Mouse (Mus musculus) right cerebral cortex, adult 2 months (tissue): Measurements from ENCODE around the gene Itga11.

Experiments used
- DNase-seq, 2 experiments: peaks; one replicate each; pipeline ENCODE4 v3.0.0; 2021 to 2022; ENCODE audit warnings: low spot score in 2 of 2

The Itga11 gene

DNA sequence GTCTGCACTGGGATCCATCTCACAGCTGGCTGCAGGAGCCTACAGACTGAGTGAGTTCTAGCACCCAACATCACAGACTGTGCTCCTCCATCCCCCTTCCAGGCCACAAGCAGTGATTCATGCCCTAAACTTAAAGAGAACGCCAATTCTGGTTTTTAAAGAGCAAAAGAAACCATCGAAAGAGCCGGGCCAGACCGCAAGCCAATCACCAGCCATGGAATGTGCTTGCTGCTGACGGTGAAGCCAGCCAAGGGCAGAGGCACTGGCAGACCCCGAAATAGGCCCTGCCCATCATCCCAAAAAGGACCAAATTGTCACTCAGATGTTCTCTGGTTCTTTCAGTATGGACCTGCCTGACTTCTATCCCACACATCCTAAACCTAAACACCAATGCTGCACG lies 6.7 kb downstream of the Itga11 start:
- no peak for DNase-seq

DNA sequence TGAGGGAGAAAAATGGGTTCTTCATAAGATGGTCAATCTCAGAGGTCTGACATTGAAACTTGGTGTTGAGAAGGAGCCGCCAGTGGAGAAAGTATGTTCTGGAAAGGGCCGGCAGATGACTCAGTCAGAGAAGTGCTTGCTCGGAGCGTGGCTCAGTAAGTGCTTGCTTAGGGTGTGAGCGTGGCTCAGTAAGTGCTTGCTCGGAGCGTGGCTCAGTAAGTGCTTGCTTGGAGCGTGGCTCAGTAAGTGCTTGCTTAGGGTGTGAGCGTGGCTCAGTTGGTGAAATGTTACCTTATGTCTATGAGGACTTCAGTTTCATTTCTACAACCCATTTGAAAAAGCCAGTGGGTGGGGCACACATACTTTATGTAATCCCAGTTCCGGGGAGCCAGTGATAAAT lies 12.1 kb downstream of the Itga11 start:
- no peak for DNase-seq

DNA sequence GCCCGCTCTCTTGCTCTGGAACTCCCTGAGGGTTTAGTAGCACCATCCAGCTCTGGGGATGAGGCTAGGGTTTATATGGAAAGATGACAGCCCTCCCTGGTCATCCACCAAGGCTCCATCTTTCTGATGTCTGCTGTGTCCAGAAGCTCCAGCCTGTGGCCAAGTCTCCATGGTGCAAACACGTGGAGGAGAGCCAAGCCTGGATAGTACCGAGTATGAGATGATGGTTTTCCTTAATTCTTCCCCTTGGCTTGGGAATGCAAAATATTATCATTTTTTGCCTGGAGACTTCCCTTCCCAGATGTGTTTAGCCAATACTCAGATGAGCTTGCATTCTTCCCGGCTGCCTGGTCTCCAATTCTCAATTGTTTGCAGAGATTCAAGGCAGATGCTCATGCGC lies 16.4 kb downstream of the Itga11 start:
- DNase-seq = no peak

DNA sequence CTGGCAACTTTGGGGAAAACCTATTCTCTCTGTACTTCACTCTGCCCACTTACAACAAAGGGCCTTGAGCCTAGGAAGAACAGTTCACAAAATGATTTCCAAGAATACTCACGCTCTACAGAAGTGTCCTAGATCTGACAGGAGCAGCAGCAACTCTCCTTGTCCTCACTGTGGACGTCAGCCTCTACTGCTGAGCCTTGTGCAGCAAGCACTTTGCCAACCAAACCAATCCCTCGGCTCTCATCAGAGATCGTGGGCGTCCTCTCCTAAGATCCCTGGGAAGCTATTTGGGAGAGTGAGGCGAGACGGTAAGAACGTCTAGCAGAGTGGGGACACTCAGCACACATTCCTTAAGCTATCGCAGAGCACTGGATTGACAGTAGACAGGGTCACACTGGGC lies 17.6 kb downstream of the Itga11 start:
- DNase-seq = no peak

DNA sequence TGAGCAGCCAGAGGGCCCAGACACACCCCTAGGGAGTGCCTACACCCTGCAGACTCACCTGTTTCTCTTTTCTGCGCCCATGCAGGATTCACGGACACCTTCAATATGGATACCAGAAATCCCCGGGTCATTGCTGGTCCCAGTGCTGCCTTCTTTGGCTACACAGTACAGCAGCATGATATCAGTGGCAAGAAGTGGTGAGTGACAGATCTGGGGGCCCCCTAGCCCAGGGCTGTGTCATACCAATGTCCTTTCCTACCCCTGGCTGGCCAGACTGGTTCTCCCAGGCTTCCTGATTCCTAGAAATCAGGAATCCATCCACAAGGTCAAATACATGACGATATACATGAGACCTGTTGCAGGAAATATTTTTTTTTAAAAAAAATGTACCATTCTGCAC lies 19.2 kb downstream of the Itga11 start:
- DNase-seq = no peak

DNA sequence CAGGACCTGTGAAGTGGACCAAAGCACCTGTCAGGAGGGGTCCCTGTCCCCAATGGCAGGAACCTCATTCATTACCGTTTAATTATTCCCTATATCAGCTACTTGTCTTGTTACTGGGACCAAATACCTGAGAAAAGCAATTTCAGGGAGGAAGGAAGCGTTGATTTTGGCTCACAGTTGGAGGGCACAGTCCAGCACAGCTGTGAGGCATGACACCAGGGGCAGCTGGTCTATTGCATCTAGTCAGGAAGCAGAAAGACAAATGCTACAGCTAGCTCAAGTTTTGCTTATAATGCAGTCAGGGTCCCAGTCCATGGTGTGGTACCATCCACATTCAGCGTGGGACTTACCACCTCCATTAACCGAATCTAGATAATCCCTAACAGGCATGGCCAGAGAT lies 29.6 kb downstream of the Itga11 start:
- no peak for DNase-seq

DNA sequence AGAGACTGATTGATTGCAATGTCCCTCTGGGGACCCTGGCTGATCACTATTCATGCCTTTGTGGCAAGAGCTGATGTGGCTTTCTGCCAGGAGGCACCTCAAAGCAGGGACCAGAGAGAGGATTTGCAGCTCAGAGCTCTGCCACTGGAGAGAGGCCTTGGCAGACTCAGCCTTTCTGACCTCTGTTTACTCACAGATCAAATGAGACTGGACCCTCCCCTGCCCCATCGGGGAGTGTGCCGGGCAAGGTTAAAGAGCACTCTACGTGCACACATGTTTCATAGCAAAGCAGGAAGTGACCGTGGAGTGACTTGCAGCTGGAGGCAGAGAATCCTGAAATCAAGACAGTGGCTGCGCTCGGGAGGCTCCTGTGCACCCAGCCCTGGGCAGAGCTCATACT lies 30.2 kb downstream of the Itga11 start:
- DNase-seq = no peak

DNA sequence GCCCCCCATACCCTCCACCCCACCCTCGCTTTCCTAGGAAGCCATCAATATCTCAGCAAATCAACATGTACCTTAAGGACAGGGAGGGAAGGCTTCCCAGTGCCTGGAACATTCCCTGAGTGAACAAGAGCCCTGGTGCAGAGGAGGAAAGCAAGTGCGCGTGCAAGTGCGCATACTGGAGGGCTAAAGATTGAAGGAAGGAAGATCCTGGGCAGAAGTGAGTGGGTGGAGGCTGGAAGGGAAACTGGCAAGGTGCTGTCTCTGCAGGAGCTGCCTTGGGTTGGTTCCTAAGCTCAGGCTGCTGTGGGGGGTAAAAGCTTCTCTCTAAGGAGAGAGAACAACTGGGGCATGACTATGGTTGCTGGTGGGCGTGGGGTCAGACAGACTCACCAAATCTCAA lies 32.4 kb downstream of the Itga11 start:
- DNase-seq = peak; percentile 29 to 31

DNA sequence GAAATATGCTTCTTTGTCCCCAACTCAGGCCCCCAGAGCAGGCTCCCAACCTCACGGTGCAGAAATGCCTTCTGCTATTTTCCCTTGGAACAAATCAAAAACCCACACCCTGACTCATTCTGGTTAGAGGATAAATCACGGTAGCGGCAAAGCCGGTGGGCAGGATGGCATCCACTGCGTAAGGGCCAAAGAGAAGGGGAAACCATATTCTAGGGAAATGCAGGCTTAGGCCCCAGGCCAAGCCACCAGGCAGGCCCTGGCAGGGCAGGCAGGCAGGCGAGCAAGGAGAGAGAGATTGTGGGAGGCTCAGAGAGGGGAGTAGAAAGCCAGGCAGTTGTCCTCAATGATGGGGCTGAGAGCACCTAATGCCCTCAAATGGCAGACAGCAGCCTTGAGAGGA lies 34.7 kb downstream of the Itga11 start:
- DNase-seq = peak in 1 of 2 experiments; percentile 27

DNA sequence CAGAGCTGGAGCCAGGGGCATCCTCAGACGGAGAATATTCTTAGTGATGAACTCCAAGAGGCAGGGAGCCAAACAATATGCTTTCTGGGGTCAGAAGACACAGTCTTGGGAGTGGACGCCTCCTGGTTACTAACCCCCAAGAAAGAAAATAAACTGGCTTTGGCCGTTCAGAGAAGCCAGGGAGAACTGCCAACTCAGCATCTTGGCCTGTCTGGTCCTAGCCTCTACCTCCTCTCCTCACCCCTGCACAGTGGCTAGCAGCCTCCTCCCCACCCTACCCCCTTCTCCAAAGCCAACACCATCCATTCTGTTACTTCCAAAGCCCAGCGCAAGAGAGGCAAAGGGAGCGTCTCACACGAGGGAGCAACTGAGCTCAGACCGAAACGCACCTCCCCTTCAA lies 35.4 kb downstream of the Itga11 start:
- DNase-seq = no peak

DNA sequence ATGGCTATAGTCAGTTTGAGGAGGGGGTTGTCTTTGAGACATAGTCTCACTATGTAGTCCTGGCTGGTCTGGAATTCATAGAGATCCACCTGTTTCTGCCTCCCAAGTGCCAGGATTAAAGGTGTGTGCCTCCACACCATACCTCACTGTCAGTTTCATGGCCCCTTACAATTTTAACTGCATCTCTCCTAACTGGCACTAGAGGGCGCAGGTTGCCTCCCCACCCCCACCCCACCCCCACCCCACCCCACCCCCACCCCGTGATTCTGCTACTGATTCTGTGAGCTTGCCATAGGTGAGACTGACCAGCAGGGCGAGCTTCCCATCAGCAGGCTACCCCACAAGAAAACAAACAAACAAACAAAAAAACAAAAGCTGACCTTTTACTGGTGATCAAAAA lies 36.7 kb downstream of the Itga11 start:
- no peak for DNase-seq

DNA sequence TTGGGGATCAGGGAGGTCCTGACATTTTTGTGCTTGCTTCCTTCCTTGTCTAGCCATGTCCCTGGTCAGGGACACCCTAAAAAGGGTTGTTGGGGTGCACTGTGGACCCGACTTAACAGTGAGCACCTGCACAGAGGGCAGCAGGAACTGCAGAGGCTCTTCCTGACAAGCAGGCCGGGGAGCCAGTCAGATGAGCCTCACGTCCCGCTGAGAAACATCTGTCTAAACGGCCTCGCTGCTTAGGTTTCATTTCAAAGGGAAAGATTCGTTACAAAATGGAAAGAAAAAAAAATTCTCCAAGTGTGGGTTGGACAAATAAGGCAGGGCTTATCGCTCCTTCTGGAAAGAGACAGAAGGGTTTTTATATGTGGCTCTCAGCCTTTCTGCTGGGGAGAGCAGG lies 40.4 kb downstream of the Itga11 start:
- no peak for DNase-seq

DNA sequence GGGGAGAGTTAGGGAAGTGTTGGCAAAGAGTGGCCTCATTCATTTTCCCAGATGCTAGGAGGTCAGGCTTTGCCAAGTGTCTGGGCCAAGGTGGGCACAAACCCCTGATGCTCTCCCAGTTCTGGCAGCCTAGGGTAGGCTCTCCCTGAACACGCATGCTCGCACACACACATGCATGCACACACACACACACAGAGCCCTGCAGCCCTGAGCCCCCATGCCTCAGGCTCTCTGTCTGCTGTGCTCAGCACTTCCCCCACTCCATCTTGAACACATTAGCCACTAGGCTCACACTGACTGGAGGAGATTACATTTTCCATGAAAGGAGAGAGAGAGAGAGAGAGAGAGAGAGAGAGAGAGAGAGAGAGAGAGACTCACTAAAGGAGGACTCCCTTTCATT lies 44.2 kb downstream of the Itga11 start:
- no peak for DNase-seq

DNA sequence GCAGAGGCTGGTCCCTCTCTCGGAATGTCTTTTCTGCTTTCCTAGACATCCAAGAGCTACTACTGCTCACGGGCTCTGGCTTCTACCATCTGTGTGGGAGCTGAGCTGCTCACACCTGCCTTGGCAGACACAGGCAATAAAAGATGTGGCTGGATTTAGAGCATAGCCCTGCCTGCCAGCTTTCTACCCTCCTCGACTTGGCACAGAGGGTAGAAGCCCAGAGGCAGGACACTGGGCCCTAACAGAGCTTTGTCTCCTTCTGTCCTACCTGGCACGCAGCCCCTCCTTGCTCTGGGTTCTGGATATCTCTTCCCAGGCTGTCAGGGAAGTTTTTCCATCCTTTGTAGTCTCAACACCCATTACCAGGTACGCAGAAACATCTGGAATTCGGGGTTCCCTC lies 45.1 kb downstream of the Itga11 start:
- peak; percentile 45 to 47 for DNase-seq

DNA sequence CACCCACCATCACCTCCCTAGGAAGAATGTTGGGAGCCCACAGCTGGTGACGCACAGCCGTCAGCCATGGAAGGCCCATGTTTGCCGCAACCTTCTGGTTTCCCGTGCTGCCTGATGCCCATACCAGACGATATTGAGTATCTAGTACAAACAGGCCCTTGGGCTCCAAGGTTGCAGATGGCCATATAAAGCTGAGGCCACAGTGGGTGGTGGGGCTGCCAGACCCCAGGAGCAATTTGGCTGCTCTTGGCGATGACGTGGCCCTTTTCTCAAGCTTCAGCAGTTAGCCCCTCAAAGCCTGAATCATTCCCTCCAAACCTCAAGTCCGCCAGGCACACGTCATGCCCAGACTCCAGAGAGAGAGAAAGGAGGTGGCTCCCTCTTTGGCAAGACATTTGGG lies 46.5 kb downstream of the Itga11 start:
- DNase-seq = no peak

DNA sequence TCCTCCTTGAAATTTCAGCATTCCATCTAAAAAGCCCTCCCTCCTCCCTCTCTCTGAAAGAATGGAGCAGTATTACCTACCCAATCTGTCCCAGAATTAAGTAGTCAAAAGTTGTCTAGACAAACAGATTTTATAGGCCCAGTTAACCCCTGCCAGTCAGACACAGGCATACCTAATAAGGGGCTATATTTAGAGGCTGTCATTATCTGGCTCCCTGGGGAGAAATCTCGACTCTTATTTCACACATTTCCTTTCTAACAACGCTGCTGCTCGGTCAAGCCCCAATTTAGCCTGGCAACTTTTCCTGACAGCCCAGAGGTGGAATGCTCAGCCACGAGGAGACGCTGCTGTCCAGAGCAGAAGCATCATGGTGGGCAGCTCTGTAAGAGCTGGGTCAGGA lies 47.6 kb downstream of the Itga11 start:
- DNase-seq = no peak

DNA sequence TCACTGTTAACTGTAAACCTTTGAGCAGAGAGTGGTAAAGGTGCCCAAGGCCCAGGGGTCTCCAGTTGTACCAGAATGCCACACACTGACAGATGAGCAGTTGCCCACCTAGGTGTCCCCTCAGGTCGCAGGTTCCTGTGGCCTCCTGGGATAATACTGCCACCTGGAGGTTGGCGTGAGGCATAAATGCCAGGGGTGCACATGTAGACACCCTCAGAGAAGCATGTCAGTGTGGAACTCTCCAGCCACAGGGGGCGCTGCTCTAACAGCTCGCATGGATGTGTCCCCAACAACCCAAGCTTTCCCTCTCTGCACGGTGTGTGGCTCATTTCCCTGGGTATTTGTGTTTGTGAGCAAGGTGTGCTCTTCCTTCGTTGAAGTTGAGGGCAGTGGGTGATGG lies 48.8 kb downstream of the Itga11 start:
- no peak for DNase-seq

DNA sequence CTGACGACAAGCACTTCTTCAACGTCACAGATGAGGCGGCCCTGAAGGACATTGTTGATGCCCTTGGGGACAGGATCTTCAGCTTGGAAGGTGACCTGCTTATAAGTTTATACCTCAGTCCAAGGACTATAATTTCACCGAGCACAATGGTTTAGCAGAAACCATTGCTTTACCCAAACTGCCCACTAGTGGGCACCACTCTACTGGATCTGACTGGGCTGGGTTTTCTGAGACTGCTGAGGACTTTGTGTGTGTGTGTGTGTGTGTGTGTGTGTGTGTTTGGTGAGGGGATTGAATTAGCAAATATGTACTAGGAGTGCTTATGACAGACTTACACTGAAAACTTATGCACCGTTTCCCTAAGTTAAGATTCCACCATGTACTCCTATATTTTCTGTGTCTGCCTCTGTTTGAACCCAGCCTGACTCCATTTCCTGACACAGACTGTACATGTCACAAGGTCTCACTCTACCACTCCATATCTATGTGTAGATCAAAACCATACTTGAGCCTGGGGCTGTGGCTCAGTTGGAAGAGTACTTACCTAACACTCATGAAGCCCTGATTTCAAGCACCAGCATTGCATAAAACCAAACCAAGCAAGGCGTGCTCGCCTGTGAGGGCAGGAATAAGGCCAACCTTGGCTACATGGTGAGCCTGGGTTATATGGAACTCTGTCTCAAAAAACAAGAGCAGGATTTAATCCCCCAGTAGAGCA lies 67.1 kb downstream of the Itga11 start:
- DNase-seq = no peak

DNA sequence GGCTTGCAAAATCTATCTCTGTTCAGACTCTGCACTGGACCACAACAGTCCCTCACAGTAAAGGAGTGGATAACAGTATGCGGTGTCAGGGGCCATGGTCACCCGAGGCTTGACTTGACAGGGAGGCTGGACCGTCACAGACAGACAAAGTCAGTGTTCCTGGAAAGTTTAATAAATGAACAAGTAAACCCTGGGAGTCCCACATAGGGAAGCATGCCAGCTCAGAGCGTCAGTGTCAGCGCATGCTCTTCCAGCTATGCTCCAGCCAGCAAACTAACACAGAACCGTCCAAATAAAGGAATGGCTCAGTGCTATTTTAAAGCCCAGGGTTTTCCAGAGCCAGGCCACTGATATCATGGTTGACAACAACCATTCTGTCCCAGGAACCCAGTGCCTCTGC lies 69.0 kb downstream of the Itga11 start:
- no peak for DNase-seq

DNA sequence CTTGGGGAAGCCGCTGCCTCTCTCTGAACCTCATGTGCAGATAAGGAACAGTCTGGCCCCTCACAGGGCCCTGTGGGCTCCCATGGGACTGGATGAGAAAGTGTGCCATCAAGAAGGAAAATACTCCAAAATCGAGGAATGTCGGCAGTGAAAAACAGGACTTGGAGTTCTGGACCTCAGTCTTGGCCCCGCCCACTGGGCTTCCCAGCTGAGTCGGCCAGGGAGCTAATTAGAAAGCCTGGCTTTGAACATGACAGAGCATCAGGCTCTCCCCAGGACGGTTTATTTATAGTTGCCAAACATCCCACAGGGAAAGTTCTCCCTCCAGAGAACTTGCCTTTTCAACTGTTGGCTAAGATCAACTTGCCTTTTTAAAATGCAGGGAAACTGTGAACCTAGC lies 72.0 kb downstream of the Itga11 start:
- no peak for DNase-seq

DNA sequence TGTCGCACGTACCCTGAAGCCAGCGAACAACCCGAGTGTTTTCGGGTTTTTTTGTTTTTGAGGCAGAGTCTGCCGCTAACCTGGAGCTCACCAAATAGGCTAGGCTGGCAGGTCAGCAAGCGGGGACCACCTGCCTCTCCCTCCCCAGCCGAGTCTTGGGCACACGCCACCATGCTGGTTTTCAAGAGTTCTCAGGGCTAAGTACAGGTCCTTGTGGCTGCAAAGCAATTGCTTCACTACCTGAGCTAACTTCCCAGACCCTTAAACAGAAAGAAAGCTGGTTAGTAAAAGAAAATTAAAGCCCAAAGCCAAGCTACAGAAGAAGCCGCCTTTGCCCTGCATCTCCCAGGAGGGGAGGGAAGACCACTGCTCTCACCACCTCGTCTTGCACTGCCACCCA lies 72.8 kb downstream of the Itga11 start:
- no peak for DNase-seq

DNA sequence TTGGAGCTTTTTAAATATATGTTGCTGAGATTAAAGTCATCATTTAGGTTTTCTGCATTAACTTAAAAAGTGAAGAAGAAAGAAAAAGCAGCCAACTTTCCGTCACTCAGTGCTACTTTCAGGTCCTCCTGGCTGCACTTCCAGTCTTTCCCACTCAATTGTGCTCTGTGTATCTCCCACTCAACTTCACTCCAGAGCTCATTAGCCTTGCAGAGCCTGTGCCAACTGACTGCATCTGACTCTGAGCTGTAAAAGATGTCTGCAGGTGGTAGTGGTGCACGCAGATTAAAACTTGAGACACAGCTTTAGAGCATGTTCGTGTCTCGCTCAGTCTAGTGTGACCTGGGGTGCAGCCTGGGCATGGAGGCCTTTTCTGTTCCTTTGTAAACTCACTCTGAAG lies 80.7 kb downstream of the Itga11 start:
- peak; percentile 79 to 80 for DNase-seq

DNA sequence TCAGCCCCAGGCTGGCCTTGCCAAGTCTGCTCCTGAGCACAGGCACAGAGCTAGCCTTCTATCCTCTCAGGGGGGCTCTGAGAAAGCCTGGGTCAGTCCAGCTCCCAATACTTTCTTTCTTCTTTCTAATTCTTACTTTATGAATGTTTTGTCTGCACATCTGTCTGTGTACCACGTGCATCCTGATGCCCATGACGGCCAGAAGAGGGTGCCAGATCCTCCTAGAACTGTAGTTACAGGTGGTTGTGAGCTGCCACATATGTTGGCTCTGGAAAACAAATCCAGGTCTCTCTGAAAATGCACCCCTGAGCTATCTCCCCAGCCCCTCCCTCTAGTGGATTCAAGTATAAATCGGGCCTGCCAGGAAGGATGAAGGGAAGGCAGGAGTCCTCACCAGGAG lies 82.0 kb downstream of the Itga11 start:
- DNase-seq = no peak

DNA sequence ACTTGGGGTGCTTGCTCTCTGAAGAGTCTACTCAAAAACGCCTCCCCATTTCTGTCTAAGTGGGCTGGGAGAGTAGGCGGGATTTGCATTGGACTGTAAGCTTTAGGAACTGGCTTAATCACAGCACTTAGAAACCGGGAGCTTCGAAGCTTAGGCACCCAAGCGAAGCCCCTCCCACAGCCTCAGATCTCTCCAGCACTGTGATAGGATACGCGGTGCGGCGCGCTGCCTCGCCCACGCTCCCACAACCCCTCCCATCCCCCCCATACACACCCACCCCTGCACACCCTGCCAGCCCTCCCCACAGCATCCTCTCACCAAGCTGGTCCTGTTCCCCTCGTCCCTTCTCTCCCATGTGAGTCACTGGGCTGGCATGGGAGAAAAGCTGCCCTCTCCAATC lies 85.9 kb downstream of the Itga11 start:
- peak; percentile 66 to 68 for DNase-seq
